Mouse (Mus musculus): ENCODE measurements around the gene Pum2.

- TF ChIP-seq POLR2A (IDR thresholded peaks at IDR 0.05; ENCODE audit: borderline replicate concordance, control insufficient read depth, low read depth, low read length) (no peak), CTCF (IDR thresholded peaks at IDR 0.05; ENCODE audit: control insufficient read depth, insufficient read depth, low read length) (no peak)
These were observed 102.8 kb downstream of the Pum2 start for GRCm38 (mm10) chr12:8776741-8777140.

All from bone marrow, adult 2 months (tissue).